Mouse (Mus musculus): ENCODE data around the gene Sgms1.
"Not testable (repeated sequence)": the region's sequence is repeated elsewhere in the genome, so short reads cannot be mapped to it uniquely, and the experiment has no call there.

Sgms1 gene

GRCm38 (mm10) chr19:32092358-32092757 is 297.2 kb downstream of the Sgms1 start:
- no peak for DNase-seq (ENCODE audit: low spot score in 2 of 2)

DNA sequence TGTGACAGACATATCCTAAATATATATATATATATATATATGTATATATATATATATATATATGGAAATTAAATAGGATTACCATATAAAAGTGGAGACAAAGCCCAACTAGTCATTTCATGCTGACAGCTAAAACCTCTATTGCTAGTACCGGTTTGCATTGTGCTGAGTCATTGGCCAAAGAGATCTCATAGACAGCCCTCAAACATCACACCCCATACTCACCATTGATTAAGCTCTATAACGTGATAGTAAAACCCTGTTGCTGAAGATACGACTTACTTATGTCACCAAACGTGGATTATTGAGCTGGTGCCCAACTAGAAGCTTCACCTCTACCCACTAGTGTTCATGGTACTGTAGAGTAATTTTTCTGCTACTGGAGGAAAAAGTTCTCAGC is 298.7 kb downstream of the Sgms1 start:
- no peak for DNase-seq (ENCODE audit: low spot score in 2 of 2)

GRCm38 (mm10) chr19:32088570-32088969 is 300.9 kb downstream of the Sgms1 start:
- no peak for DNase-seq (ENCODE audit: low spot score in 2 of 2)

DNA sequence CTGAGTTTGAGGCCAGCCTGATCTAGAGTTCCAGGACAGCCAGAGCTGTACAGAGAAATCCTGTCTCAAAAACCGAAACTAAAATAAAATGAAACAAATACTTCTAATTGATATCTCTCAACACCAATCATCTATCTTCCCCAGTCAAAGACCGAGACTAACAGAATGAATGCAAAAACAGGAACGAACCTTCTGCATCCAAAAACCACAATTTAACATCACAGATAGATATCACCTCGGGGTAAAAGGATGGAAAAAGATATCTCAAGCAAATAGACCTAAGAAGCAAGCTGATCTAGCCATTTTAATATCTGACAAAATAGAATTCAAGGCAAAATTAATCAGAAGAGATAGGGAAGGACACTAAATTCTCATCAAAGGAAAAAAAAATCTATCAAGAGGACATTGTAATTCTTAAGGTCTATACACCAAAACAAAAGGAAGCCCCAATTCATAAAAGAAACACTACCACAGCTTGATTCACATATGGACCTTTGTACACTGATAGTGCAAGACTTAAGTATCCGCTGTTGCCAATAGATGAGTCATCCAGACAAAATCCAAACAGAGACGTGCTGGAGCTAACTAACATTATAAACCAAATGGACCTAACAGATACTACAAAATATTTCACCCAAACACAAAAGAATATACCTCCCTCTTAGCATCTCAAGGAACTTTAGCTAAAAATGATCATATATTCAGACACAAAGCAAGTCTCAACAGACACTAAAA is 301.6 kb downstream of the Sgms1 start:
- no peak for DNase-seq (ENCODE audit: low spot score in 2 of 2)

GRCm38 (mm10) chr19:32084813-32085212 is 304.7 kb downstream of the Sgms1 start:
- not testable (repeated sequence) for DNase-seq (ENCODE audit: low spot score in 2 of 2)
